Mouse (Mus musculus) E14TG2a.4 (cell line): ENCODE measurements around the gene Elmo1.

ENCODE experiments used
- H3K27me3 ChIP-seq: 2 replicates; pipeline ENCODE4 v1.6.1; 2014; ENCODE audit warnings: low read length, control low read depth; ENCODE audit not compliant: insufficient read depth
- H3K36me3 ChIP-seq: 2 replicates; pipeline ENCODE4 v1.6.1; 2014; ENCODE audit warnings: low read length, control low read depth; ENCODE audit not compliant: insufficient read depth
- H3K4me1 ChIP-seq: replicated peaks from 2 replicates; pipeline ENCODE4 v1.6.1; 2014; ENCODE audit warnings: low read depth, low read length, control low read depth
- H3K4me3 ChIP-seq: replicated peaks from 2 replicates; pipeline ENCODE4 v1.5.1; 2014; ENCODE audit warnings: mild to moderate bottlenecking, low read length
- H3K9me3 ChIP-seq: 2 replicates; pipeline ENCODE4 v1.6.1; 2014; ENCODE audit warnings: low read length, control low read depth
- CTCF ChIP-seq: conservative IDR thresholded peaks from 2 replicates; pipeline ENCODE4 v1.5.1; 2014; ENCODE audit warnings: low read length
- NANOG ChIP-seq: IDR thresholded peaks from 2 replicates; pipeline ENCODE4 v1.6.1; 2014; ENCODE audit warnings: borderline replicate concordance, low read length, mixed read lengths
- POU5F1 ChIP-seq: IDR thresholded peaks from 2 replicates; pipeline ENCODE4 v1.6.1; 2014; ENCODE audit warnings: low read length, borderline replicate concordance

Gene Elmo1

GRCm38 (mm10) chr13:20205007-20205745 lies 114.8 kb downstream of the Elmo1 start:
- H3K36me3 ChIP-seq: peaks cover 23% of the 10 kb centered on the region
- H3K27me3 ChIP-seq: no peaks in the 10 kb centered on the region
- H3K4me3 ChIP-seq: no peak overlapping the region
- no peaks in the 10 kb centered on the region for H3K9me3 ChIP-seq
- H3K4me1 ChIP-seq: peaks cover 4% of the 10 kb centered on the region
- TF ChIP-seq NANOG (no peak), CTCF (no peak)

GRCm38 (mm10) chr13:20205746-20206145 lies 115.3 kb downstream of the Elmo1 start:
- H3K9me3 ChIP-seq: no peaks in the 10 kb centered on the region
- no peak for TF ChIP-seq NANOG
- TF ChIP-seq CTCF: no peak
- no peak for TF ChIP-seq POU5F1
- no peaks in the 10 kb centered on the region for H3K27me3 ChIP-seq
- no peak overlapping the region for H3K4me3 ChIP-seq
- peaks cover 27% of the 10 kb centered on the region for H3K36me3 ChIP-seq
- peaks cover 4% of the 10 kb centered on the region for H3K4me1 ChIP-seq

GRCm38 (mm10) chr13:20207126-20207525 lies 116.7 kb downstream of the Elmo1 start:
- no peaks in the 10 kb centered on the region for H3K9me3 ChIP-seq
- TF ChIP-seq CTCF (no peak), NANOG (no peak), POU5F1 (no peak)
- no peak overlapping the region for H3K4me3 ChIP-seq
- H3K36me3 ChIP-seq: peaks cover 27% of the 10 kb centered on the region
- no peaks in the 10 kb centered on the region for H3K27me3 ChIP-seq
- peaks cover 4% of the 10 kb centered on the region for H3K4me1 ChIP-seq

GRCm38 (mm10) chr13:20207950-20208642 lies 117.7 kb downstream of the Elmo1 start:
- TF ChIP-seq CTCF (no peak), POU5F1 (no peak), NANOG (no peak)
- Histone ChIP-seq H3K9me3 (no peaks in the 10 kb centered on the region), H3K27me3 (no peaks in the 10 kb centered on the region), H3K4me3 (no peak overlapping the region), H3K4me1 (peaks cover 4% of the 10 kb centered on the region), H3K36me3 (peaks cover 27% of the 10 kb centered on the region)

GRCm38 (mm10) chr13:20208867-20209266 lies 118.5 kb downstream of the Elmo1 start:
- TF ChIP-seq POU5F1 (no peak), CTCF (no peak), NANOG (no peak)

GRCm38 (mm10) chr13:20211780-20212179 lies 121.4 kb downstream of the Elmo1 start:
- H3K4me3 ChIP-seq: no peak overlapping the region
- no peaks in the 10 kb centered on the region for H3K27me3 ChIP-seq
- peaks cover 4% of the 10 kb centered on the region for H3K4me1 ChIP-seq
- no peak for TF ChIP-seq CTCF
- TF ChIP-seq POU5F1: no peak
- TF ChIP-seq NANOG: no peak
- no peaks in the 10 kb centered on the region for H3K9me3 ChIP-seq
- H3K36me3 ChIP-seq: peaks cover 35% of the 10 kb centered on the region

More at GRCm38 (mm10) chr13:20208867-20209266, 118.5 kb downstream of the Elmo1 start:
- H3K36me3 ChIP-seq: peaks cover 34% of the 10 kb centered on the region
- peaks cover 4% of the 10 kb centered on the region for H3K4me1 ChIP-seq
- H3K9me3 ChIP-seq: no peaks in the 10 kb centered on the region
- no peaks in the 10 kb centered on the region for H3K27me3 ChIP-seq
- H3K4me3 ChIP-seq: no peak overlapping the region

- H3K9me3 ChIP-seq: no peaks in the 10 kb centered on the region
Measured at GRCm38 (mm10) chr13:20212665-20213064, 122.3 kb downstream of the Elmo1 start.

GRCm38 (mm10) chr13:20213861-20214260 lies 123.5 kb downstream of the Elmo1 start:
- Histone ChIP-seq H3K36me3 (peaks cover 28% of the 10 kb centered on the region), H3K27me3 (no peaks in the 10 kb centered on the region), H3K4me3 (no peak overlapping the region), H3K4me1 (no peaks in the 10 kb centered on the region), H3K9me3 (no peaks in the 10 kb centered on the region)
- TF ChIP-seq NANOG: no peak
- TF ChIP-seq CTCF: no peak
- no peak for TF ChIP-seq POU5F1

More at GRCm38 (mm10) chr13:20212665-20213064, 122.3 kb downstream of the Elmo1 start:
- peaks cover 35% of the 10 kb centered on the region for H3K36me3 ChIP-seq
- H3K4me3 ChIP-seq: no peak overlapping the region
- no peak for TF ChIP-seq NANOG
- no peak for TF ChIP-seq CTCF
- TF ChIP-seq POU5F1: no peak
- H3K27me3 ChIP-seq: no peaks in the 10 kb centered on the region
- H3K4me1 ChIP-seq: peaks cover 4% of the 10 kb centered on the region

- Histone ChIP-seq H3K4me1 (no peaks in the 10 kb centered on the region), H3K36me3 (peaks cover 20% of the 10 kb centered on the region), H3K27me3 (no peaks in the 10 kb centered on the region), H3K4me3 (no peak overlapping the region), H3K9me3 (no peaks in the 10 kb centered on the region)
- TF ChIP-seq CTCF (no peak), NANOG (no peak), POU5F1 (no peak)
Measured at GRCm38 (mm10) chr13:20217453-20218090, 127.2 kb downstream of the Elmo1 start.
